In genomic region chr11:87553342-87553741, GRCm38 (mm10) we compare ENCODE assay signal across 30 mouse cellular contexts. TPM values are rescaled to one million over a fixed set of nuclear protein-coding genes. Genes with fewer than 3 reads are reported as not detected.
DNase-seq lines count a peak whose midpoint lies in the region; ATAC-seq lines count a peak whose summit lies in the region.
"Had no signal": no experiment of that assay in that cellular context is flagged by ENCODE, and none has a peak within 500 bp of the region (broad histone marks: within the 10 kb centered on the region; RNA-seq: fewer than 3 reads in every experiment).

No protein-coding gene starts in this region.

- DNase-seq in frontal cortex, postnatal 25 days (ENCODE audit: low spot score in 2 of 2): no peak
- no peak for DNase-seq in lung, postnatal 4 days
- peak; percentile 62 for DNase-seq in brain, adult 2 months (ENCODE audit: low read depth, low spot score)
- no peak for DNase-seq in thymus, postnatal 10 days (ENCODE audit: low spot score in 2 of 2)
- DNase-seq: adrenal gland, adult 8-10 months; adrenal gland, postnatal 14 days; adrenal gland, postnatal 36 days; B cell, adult 2 months; cerebellum, adult 11 months; cerebellum, adult 18-20 months; cerebellum, adult 8-10 months; cerebellum, adult 9-11 months; cerebellum, postnatal 14 days; cerebellum, postnatal 36 days; embryo, embryonic 11 days; forebrain, postnatal 0 days had no signal

- ATAC-seq in frontal cortex, adult (ENCODE audit: low TSS enrichment): peak; percentile 90
- ATAC-seq in lung, embryonic 16.5 days (ENCODE audit: low read depth): no peak
- ATAC-seq: activated CD4-positive, CD25-positive, alpha-beta regulatory T cell, adult 4 months; CD4-positive, CD25-positive, alpha-beta regulatory T cell, adult 4 months; forebrain, embryonic 13.5 days; forebrain, embryonic 15.5 days; forebrain, postnatal 0 days; Patski had no signal

- 85% methylated on average over 4 of the region's 4 CpGs for WGBS in lung, embryonic 16.5 days

- H3K4me1 ChIP-seq in lung, embryonic 16.5 days (replicated peaks; ENCODE audit: control insufficient read depth, insufficient read depth, low read length): peaks cover 9% of the 10 kb centered on the region
- H3K4me1 ChIP-seq: embryonic facial prominence, embryonic 13.5 days; forebrain, embryonic 15.5 days had no signal

- peak overlapping the region; percentile 16; the same call in 1 of the 2 replicates for H3K27ac ChIP-seq in lung, embryonic 16.5 days (ENCODE audit: low read length)
- H3K27ac ChIP-seq: embryonic facial prominence, embryonic 13.5 days; embryonic facial prominence, embryonic 15.5 days; forebrain, embryonic 13.5 days; forebrain, embryonic 15.5 days had no signal

- no peak overlapping the region for H3K4me3 ChIP-seq in lung, embryonic 16.5 days (ENCODE audit: low read length)
- H3K4me3 ChIP-seq: embryonic facial prominence, embryonic 13.5 days; embryonic facial prominence, embryonic 15.5 days; erythroblast, embryonic 14.5 days; forebrain, embryonic 13.5 days; forebrain, embryonic 15.5 days had no signal

- H3K36me3 ChIP-seq in lung, embryonic 16.5 days (ENCODE audit: control insufficient read depth, insufficient read depth, low read length): no peaks in the 10 kb centered on the region
- H3K36me3 ChIP-seq: embryonic facial prominence, embryonic 13.5 days; embryonic facial prominence, embryonic 15.5 days; forebrain, embryonic 15.5 days; G1E had no signal

- H3K27me3 ChIP-seq in lung, embryonic 16.5 days (ENCODE audit: control insufficient read depth, insufficient read depth, low read depth, low read length): no peaks in the 10 kb centered on the region
- H3K27me3 ChIP-seq: embryonic facial prominence, embryonic 13.5 days; embryonic facial prominence, embryonic 15.5 days; forebrain, embryonic 13.5 days; forebrain, embryonic 15.5 days; Patski had no signal

- H3K9ac ChIP-seq in lung, embryonic 16.5 days (ENCODE audit: low read length): no peak overlapping the region
- H3K9ac ChIP-seq: embryonic facial prominence, embryonic 13.5 days; embryonic facial prominence, embryonic 15.5 days; forebrain, embryonic 13.5 days; forebrain, embryonic 15.5 days; forebrain, postnatal 0 days had no signal

- H3K9me3 ChIP-seq in lung, embryonic 16.5 days (ENCODE audit: control insufficient read depth, low read length): no peaks in the 10 kb centered on the region
- H3K9me3 ChIP-seq: embryonic facial prominence, embryonic 13.5 days; embryonic facial prominence, embryonic 15.5 days; forebrain, embryonic 13.5 days; forebrain, embryonic 15.5 days; G1E had no signal

- H3K4me2 ChIP-seq in lung, embryonic 16.5 days (ENCODE audit: low read depth, low read length): no peak overlapping the region
- H3K4me2 ChIP-seq: embryonic facial prominence, embryonic 13.5 days; embryonic facial prominence, embryonic 15.5 days; forebrain, embryonic 13.5 days; forebrain, embryonic 15.5 days had no signal

RNA-seq across cellular contexts. Expression of gene Gm11492, which starts 13.1 kb away (rescaled TPM):
- polyA plus RNA-seq in lung, embryonic 16.5 days (2015; fragmentation: Nextera tagmentation; extraction: Ambion mirVana): not detected in 2 replicates
- polyA plus RNA-seq: activated CD4-positive, CD25-positive, alpha-beta regulatory T cell, adult 4 months; brain, embryonic 14.5 days; CD4-positive, CD25-positive, alpha-beta regulatory T cell, adult 4 months; embryonic facial prominence, embryonic 11.5 days; embryonic facial prominence, embryonic 13.5 days; embryonic facial prominence, embryonic 15.5 days; erythroblast, embryonic 14.5 days; forebrain, embryonic 11.5 days; forebrain, embryonic 13.5 days; forebrain, embryonic 15.5 days; forebrain, postnatal 0 days; G1E; Patski had no signal

RNA-seq across cellular contexts. Expression of gene Sept4, which starts 15.4 kb away (rescaled TPM):
- polyA plus RNA-seq in lung, embryonic 16.5 days (2015; fragmentation: Nextera tagmentation; extraction: Ambion mirVana): 96.9 and 111 TPM in 2 replicates

RNA-seq across cellular contexts. Expression of gene Mtmr4, which starts 38.6 kb away (rescaled TPM):
- polyA plus RNA-seq in lung, embryonic 16.5 days (2015; fragmentation: Nextera tagmentation; extraction: Ambion mirVana): 33.5 and 33.9 TPM in 2 replicates
